Mouse (Mus musculus) heart, adult 9 months (tissue): Measurements from ENCODE around the gene Rnf208.

Experiments used
- DNase-seq, 2 experiments: peaks; one replicate each; pipeline ENCODE4 v3.0.0; 2022; ENCODE audit warnings: low spot score in 2 of 2

Rnf208 gene

GRCm38 (mm10) chr2:25242101-25242506 is at the start of gene Rnf208, which contains the start of gene Cysrt1:
Gene Rnf208, plus strand, starts transcription at chr2:25242255.
Gene Cysrt1, minus strand, starts transcription at chr2:25242452.
- no peak for DNase-seq

GRCm38 (mm10) chr2:25193330-25193770 is 48.7 kb upstream of the Rnf208 start:
- DNase-seq: peak; percentile 85 to 86

GRCm38 (mm10) chr2:25194006-25194405 is 48.0 kb upstream of the Rnf208 start:
- DNase-seq: no peak

GRCm38 (mm10) chr2:25194486-25195171 is 47.4 kb upstream of the Rnf208 start:
- DNase-seq: no peak

- DNase-seq: peak; percentile 79 to 87
Observed at GRCm38 (mm10) chr2:25195211-25196156, 46.6 kb upstream of the Rnf208 start.

GRCm38 (mm10) chr2:25196172-25196954 is 45.7 kb upstream of the Rnf208 start, which contains the start of gene Tor4a:
Gene Tor4a, minus strand, starts transcription at chr2:25196886.
- peak; percentile 91 to 97 for DNase-seq

- no peak for DNase-seq
Observed at GRCm38 (mm10) chr2:25197191-25197590, 44.9 kb upstream of the Rnf208 start.

GRCm38 (mm10) chr2:25197946-25198345 is 44.1 kb upstream of the Rnf208 start:
- DNase-seq: no peak

- DNase-seq: no peak
Observed at GRCm38 (mm10) chr2:25200631-25201030, 41.4 kb upstream of the Rnf208 start.

- no peak for DNase-seq
Observed at GRCm38 (mm10) chr2:25203631-25204214, 38.3 kb upstream of the Rnf208 start.

- DNase-seq: no peak
Observed at GRCm38 (mm10) chr2:25207593-25207992, 34.5 kb upstream of the Rnf208 start.

- peak in 1 of 2 experiments; percentile 14 for DNase-seq
Observed at GRCm38 (mm10) chr2:25210686-25211085, 31.4 kb upstream of the Rnf208 start.

GRCm38 (mm10) chr2:25211121-25211670 is 30.9 kb upstream of the Rnf208 start, which contains the start of gene Nelfb:
Gene Nelfb, minus strand, starts transcription at chr2:25211489.
- DNase-seq: peak; percentile 91 to 92

GRCm38 (mm10) chr2:25213266-25213865 is 28.7 kb upstream of the Rnf208 start:
- no peak for DNase-seq

GRCm38 (mm10) chr2:25214444-25214843 is 27.6 kb upstream of the Rnf208 start, which contains the start of gene Stpg3:
Gene Stpg3, minus strand, starts transcription at chr2:25214637.
- no peak for DNase-seq

- DNase-seq: no peak
Observed at GRCm38 (mm10) chr2:25217666-25218065, 24.4 kb upstream of the Rnf208 start.

- no peak for DNase-seq
Observed at GRCm38 (mm10) chr2:25218445-25218844, 23.6 kb upstream of the Rnf208 start, which contains the start of gene Fam166a. Gene Fam166a, plus strand, starts transcription at chr2:25218745.

- no peak for DNase-seq
Observed at GRCm38 (mm10) chr2:25221331-25221772, 20.7 kb upstream of the Rnf208 start.

GRCm38 (mm10) chr2:25223681-25224491 is 18.2 kb upstream of the Rnf208 start:
- DNase-seq: peak; percentile 84 to 86

GRCm38 (mm10) chr2:25224492-25224765 is 17.6 kb upstream of the Rnf208 start, which contains the start of gene Tubb4b:
Gene Tubb4b, minus strand, starts transcription at chr2:25224702.
- DNase-seq: no peak
